ENCODE assay signal across 8 mouse cellular contexts in genomic region chr15:8709578-8709977, GRCm38 (mm10). TPM values are rescaled to one million over a fixed set of nuclear protein-coding genes. Genes with fewer than 3 reads are reported as not detected.
DNase-seq lines count a peak whose midpoint lies in the region; ATAC-seq and TF ChIP-seq lines count a peak whose summit lies in the region.

No protein-coding gene starts in this region.

- no peak for TF ChIP-seq CTCF in intestine, postnatal 0 days (IDR thresholded peaks at IDR 0.05; ENCODE audit: low read depth)
- TF ChIP-seq CTCF in midbrain, postnatal 0 days (IDR thresholded peaks at IDR 0.05): no peak

- no peak overlapping the region for H3K9ac ChIP-seq in intestine, postnatal 0 days (ENCODE audit: low read depth, low read length)
- peak overlapping the region; percentile 44 for H3K9ac ChIP-seq in midbrain, postnatal 0 days (replicated peaks; ENCODE audit: low read length, poor library complexity, severe bottlenecking)

- H3K27ac ChIP-seq in heart, embryonic 10.5 days: peak overlapping the region; percentile 91
- peak overlapping the region; percentile 86 for H3K27ac ChIP-seq in forebrain, embryonic 10.5 days
- no peak overlapping the region for H3K27ac ChIP-seq in intestine, postnatal 0 days (ENCODE audit: low read depth, low read length)
- no peak overlapping the region for H3K27ac ChIP-seq in midbrain, postnatal 0 days (ENCODE audit: low read depth, low read length)

- no peaks in the 10 kb centered on the region for H3K27me3 ChIP-seq in heart, embryonic 10.5 days (ENCODE audit: insufficient read depth, poor library complexity, severe bottlenecking)
- peaks cover 44% of the 10 kb centered on the region for H3K27me3 ChIP-seq in forebrain, embryonic 10.5 days (ENCODE audit: poor library complexity, severe bottlenecking)
- no peaks in the 10 kb centered on the region for H3K27me3 ChIP-seq in intestine, postnatal 0 days (replicated peaks; ENCODE audit: control insufficient read depth, insufficient read depth, low read length)
- no peaks in the 10 kb centered on the region for H3K27me3 ChIP-seq in midbrain, postnatal 0 days (ENCODE audit: insufficient read depth, low read length)

- no peak for DNase-seq in heart, embryonic 10.5 days (ENCODE audit: low spot score)
- DNase-seq in heart, adult 9 months (ENCODE audit: low spot score in 2 of 2): no peak
- DNase-seq in adrenal gland, postnatal 25 days: peak; percentile 15
- DNase-seq in forebrain, embryonic 10.5 days (ENCODE audit: extremely low spot score, low spot score): no peak
- DNase-seq in midbrain, postnatal 0 days (ENCODE audit: low spot score): peak; percentile 69
- no peak for DNase-seq in testis, postnatal 10 days (ENCODE audit: low spot score)
- no peak for DNase-seq in right cerebral cortex, postnatal 25 days

- H3K9me3 ChIP-seq in heart, embryonic 10.5 days: no peaks in the 10 kb centered on the region
- H3K9me3 ChIP-seq in forebrain, embryonic 10.5 days: no peaks in the 10 kb centered on the region
- no peaks in the 10 kb centered on the region for H3K9me3 ChIP-seq in intestine, postnatal 0 days (ENCODE audit: control insufficient read depth)
- no peaks in the 10 kb centered on the region for H3K9me3 ChIP-seq in midbrain, postnatal 0 days (ENCODE audit: low read length)

- WGBS in heart, embryonic 10.5 days: 2% methylated on average over 11 of the region's 11 CpGs
- 2% methylated on average over 11 of the region's 11 CpGs for WGBS in forebrain, embryonic 10.5 days
- WGBS in intestine, postnatal 0 days: 3% methylated on average over 11 of the region's 11 CpGs
- 1% methylated on average over 11 of the region's 11 CpGs for WGBS in midbrain, postnatal 0 days

- peak overlapping the region; percentile 78 for H3K4me3 ChIP-seq in heart, embryonic 10.5 days
- peak overlapping the region; percentile 70 for H3K4me3 ChIP-seq in forebrain, embryonic 10.5 days
- peak overlapping the region; percentile 52 for H3K4me3 ChIP-seq in intestine, postnatal 0 days (ENCODE audit: low read depth, low read length)
- peak overlapping the region; percentile 66 for H3K4me3 ChIP-seq in midbrain, postnatal 0 days (ENCODE audit: low read depth, low read length)

- H3K36me3 ChIP-seq in heart, embryonic 10.5 days: peaks cover 9% of the 10 kb centered on the region
- H3K36me3 ChIP-seq in forebrain, embryonic 10.5 days (replicated peaks): peaks cover 20% of the 10 kb centered on the region
- no peaks in the 10 kb centered on the region for H3K36me3 ChIP-seq in intestine, postnatal 0 days (ENCODE audit: control insufficient read depth, insufficient read depth)
- no peaks in the 10 kb centered on the region for H3K36me3 ChIP-seq in midbrain, postnatal 0 days (ENCODE audit: insufficient read depth, low read length)

- peak overlapping the region; percentile 97 for H3K4me2 ChIP-seq in intestine, postnatal 0 days (replicated peaks; ENCODE audit: low read depth)
- peak overlapping the region; percentile 97 for H3K4me2 ChIP-seq in midbrain, postnatal 0 days (ENCODE audit: low read depth, low read length, poor library complexity, severe bottlenecking)

- no peak for ATAC-seq in intestine, postnatal 0 days
- no peak for ATAC-seq in midbrain, postnatal 0 days (ENCODE audit: low FRiP score)

- H3K4me1 ChIP-seq in heart, embryonic 10.5 days: peaks cover 16% of the 10 kb centered on the region
- peaks cover 27% of the 10 kb centered on the region for H3K4me1 ChIP-seq in forebrain, embryonic 10.5 days
- H3K4me1 ChIP-seq in intestine, postnatal 0 days (replicated peaks; ENCODE audit: control insufficient read depth, insufficient read depth, low read length): no peaks in the 10 kb centered on the region
- H3K4me1 ChIP-seq in midbrain, postnatal 0 days (ENCODE audit: insufficient read depth, low read length): no peaks in the 10 kb centered on the region

RNA-seq across cellular contexts. Expression of gene Slc1a3, which starts 1.0 kb away (rescaled TPM):
- 26.2 and 33.4 TPM in 2 replicates for polyA plus RNA-seq in heart, embryonic 10.5 days (2016; fragmentation: Nextera tagmentation; extraction: Ambion mirVana)
- total RNA-seq in adrenal gland, postnatal 25 days (2021): 14.1 and 16.4 TPM in 2 replicates
- 27.0 and 29.0 TPM in 2 replicates for polyA plus RNA-seq in forebrain, embryonic 10.5 days (2016; fragmentation: Nextera tagmentation; extraction: Ambion mirVana)
- polyA plus RNA-seq in intestine, postnatal 0 days (2015; fragmentation: Nextera tagmentation; extraction: Ambion mirVana): 0.50 and 0.53 TPM in 2 replicates
- total RNA-seq in midbrain, postnatal 0 days (2014; rRNA removed): 166 and 195 TPM in 2 replicates
- 145 and 147 TPM in 2 replicates for polyA plus RNA-seq in midbrain, postnatal 0 days (2015; fragmentation: Nextera tagmentation; extraction: Ambion mirVana)

Comparison
In these comparisons a context has a peak if more than half of its experiments do, and no peak if none do; other contexts are left out.
1. DNase-seq: peak in adrenal gland, postnatal 25 days (single experiment) and midbrain, postnatal 0 days (single experiment); none in heart, embryonic 10.5 days (single experiment), heart, adult 9 months (0 of 2), forebrain, embryonic 10.5 days (single experiment), testis, postnatal 10 days (single experiment) and right cerebral cortex, postnatal 25 days (single experiment).
2. H3K27ac ChIP-seq: peak in heart, embryonic 10.5 days (single experiment) and forebrain, embryonic 10.5 days (single experiment); none in intestine, postnatal 0 days (single experiment) and midbrain, postnatal 0 days (single experiment).
3. RNA of gene Slc1a3, which starts 1.0 kb away (polyA plus RNA-seq): 145 to 147 TPM in midbrain, postnatal 0 days, 26.2 to 33.4 TPM in heart, embryonic 10.5 days and 27.0 to 29.0 TPM in forebrain, embryonic 10.5 days; 0.50 to 0.53 TPM in intestine, postnatal 0 days; every median in the first group is over 10 times any median in the second.
4. Peak in every context shown above with its lines, with median percentiles within 50 percentile points of each other: H3K4me3 ChIP-seq.